Mouse (Mus musculus): Measurements from ENCODE around the gene Nup107.
A peak's percentile ranks its signal among the peaks of the same experiment; 100 is the strongest.
"Not testable (repeated sequence)": the region's sequence is repeated elsewhere in the genome, so short reads cannot be mapped to it uniquely, and the experiment has no call there.

The Nup107 gene

GRCm38 (mm10) chr10:117733626-117734025 is 58.9 kb downstream of the Nup107 start:
- not testable (repeated sequence) for DNase-seq

GRCm38 (mm10) chr10:117732962-117733592 is 59.4 kb downstream of the Nup107 start:
- no peak for DNase-seq

DNA sequence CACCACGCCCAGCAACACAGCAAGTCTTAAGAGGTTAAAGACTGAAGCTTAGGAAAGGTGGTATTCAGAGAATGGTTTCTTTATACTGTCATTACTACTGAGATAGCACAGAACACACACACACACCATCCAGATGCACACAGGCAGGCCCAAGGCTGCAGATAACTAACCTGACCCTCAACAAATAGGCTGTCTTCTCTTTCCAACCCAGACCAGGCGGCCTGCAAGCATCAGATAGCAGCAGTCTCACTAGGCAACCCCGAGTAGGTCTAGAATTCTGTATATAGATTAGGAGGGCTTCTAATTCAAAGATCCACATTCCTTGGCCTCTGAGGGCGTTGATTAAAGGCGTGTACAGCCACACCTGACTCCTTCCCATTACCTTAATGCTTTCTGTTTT is 60.3 kb downstream of the Nup107 start:
- DNase-seq: no peak

- peak; percentile 81 to 85 for DNase-seq
Measured at GRCm38 (mm10) chr10:117731244-117732101, 61.0 kb downstream of the Nup107 start.

DNA sequence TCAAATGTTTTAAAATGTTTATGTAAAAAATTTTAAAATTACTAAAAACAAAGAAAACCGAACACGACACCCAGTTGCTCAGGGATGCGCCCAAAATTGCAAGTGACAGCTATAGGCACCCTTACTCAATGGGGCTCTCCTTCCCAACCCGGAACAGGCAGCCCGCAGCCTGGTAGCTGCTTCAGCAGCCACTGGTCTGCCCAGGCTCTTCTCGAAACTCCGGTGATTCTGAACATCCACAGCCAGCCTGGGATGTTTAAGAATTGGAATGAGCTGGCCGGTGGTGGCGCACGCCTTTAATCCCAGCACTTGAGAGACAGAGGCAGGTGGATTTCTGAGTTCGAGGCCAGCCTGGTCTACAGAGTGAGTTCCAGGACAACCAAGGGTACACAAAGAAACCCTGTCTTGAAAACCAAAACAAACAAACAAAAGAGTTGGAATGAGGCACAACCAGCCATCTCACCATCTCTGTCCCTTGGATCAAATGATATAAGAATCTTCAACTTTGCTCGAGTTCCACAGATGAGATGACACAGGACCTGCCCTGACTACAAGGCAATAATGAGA is 61.8 kb downstream of the Nup107 start:
- no peak for DNase-seq

DNA sequence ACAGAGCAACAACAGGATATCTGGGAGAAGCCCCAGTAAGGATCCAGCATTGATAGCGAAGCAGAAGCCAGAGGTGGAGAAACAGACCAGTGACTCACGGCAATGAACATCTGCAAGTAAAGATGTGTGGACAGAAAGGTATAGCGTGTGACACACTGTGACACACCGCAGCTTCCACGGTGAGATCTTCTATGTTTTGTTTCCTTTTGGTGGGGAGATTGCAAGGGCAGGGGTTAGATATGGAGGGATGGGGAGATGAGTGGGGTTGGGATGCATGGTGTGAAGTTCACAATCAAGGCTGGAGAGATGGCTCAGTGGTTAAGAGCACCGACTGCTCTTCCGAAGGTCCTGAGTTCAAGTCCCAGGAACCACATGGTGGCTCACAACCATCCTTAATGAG is 62.4 kb downstream of the Nup107 start:
- DNase-seq: no peak

DNA sequence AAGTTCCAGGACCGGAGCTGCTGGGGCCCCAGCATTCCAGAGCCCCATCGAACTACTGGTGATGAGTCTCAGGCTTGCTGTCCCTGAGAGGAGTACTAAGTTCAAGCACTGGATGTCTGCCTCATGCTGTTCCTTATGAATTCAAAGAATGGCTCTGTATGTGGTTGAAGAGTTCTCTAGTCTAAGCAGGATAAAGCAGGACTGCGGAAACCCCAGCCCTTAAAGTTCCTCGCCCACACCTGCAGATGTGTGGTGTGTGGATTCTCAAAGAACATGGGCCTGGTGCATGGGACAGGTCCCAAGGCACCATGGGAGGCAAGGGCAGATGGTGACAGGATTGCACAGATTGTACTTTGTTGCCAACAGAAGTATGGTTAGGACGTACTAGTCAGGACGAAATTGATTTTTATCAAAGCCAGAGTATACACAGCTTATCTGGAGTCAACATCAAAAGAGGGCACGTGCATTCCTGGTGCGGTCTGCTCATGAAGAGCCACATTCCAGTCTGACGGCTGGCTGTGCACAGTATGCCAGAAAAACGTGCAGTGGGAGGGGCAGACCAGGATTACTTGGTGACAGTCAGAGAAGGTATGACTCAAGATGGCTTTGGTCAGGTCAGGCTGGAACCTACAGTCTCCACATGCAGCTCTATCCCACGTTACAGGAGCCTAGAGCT is 63.2 kb downstream of the Nup107 start:
- DNase-seq: no peak

GRCm38 (mm10) chr10:117728574-117728973 is 63.9 kb downstream of the Nup107 start:
- DNase-seq: no peak

DNA sequence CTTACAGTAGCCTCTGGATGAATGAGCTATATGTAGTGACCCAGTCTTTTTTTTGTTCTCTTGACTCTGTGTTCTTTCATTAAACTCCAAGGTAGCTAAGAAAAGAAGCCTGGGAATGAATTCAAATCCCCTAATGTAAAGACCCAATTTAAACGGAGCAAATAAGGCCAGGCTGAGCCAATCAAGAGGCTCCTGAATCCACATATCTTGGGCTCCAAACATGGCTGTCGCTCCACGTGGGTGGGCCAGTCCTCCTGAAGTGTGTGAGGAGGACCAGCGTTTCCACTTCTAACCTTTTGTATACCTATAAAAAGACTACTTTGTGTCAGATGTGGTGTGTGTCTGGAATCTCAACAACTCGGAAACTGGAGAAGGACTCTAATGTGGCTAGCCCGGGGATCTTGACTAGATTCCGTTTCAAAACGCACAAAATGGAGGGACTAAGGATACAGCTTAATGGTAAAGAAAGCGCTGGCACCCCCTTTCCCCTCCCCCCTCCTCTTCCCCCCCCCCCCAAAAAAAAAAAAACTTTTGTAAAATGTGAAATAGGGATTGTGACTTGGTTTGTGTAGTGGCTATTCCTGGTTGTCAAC is 64.9 kb downstream of the Nup107 start:
- DNase-seq: no peak

DNA sequence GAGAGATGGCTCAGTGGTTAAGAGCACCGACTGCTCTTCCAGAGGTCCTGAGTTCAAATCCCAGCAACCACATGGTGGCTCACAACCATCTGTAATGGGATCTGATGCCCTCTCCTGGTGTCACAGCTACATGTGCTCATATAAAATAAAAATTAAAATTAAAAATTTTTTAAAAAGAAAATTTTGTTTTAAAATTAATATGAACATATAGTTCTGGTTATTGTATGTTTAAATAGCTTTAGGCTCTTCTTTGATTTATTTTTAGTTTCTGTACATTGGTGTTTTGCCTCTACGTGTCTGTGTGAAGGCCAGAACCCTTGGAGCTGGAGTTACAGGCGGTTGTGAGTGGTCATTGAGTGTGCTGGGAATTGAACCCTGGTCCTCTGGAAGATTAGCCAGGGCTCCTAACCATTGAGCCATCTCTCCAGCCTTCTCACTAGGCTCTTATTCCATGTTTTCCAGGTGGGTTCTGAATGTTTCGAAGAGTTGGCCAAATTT is 65.6 kb downstream of the Nup107 start:
- DNase-seq: no peak

DNA sequence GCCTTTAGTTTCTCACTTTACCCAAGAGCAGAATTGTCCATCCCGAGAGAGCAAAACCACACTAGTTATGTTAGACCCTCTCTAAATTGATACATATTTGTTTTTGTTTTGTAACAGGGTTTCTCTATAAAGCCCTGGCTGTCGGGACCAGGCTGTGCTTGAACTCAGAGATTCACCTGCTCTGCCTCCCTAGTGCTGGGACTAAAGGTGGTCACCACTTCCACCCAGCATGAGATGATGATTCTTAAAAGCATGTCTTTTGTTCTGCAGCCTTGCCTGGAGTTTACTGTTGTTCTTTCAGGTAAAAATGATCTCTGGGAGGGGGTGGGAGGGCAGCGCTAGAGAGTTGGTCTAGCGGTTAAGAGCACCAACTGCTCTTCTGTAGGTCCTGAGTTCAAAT is 66.2 kb downstream of the Nup107 start:
- no peak for DNase-seq

DNA sequence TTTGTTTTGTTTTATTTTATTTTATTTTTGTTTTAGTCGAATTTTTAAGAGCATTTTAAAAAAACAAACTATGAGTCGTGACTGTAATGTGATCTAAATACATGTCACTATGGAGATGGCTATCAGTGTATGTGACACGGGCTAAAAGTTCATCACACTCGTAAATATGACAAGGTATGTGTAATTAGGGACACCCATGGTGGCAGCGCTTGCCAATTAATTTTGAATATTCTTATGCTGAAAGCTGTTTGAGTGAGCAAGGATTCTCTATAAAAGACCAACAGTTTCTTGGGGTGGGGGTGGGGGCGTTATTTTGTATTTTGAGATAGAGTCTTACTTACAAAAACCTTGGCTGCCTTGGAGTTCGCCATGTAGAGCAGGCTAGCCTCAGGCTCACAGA is 66.8 kb downstream of the Nup107 start:
- no peak for DNase-seq

- DNase-seq: no peak
Measured at GRCm38 (mm10) chr10:117724804-117725361, 67.6 kb downstream of the Nup107 start.

DNA sequence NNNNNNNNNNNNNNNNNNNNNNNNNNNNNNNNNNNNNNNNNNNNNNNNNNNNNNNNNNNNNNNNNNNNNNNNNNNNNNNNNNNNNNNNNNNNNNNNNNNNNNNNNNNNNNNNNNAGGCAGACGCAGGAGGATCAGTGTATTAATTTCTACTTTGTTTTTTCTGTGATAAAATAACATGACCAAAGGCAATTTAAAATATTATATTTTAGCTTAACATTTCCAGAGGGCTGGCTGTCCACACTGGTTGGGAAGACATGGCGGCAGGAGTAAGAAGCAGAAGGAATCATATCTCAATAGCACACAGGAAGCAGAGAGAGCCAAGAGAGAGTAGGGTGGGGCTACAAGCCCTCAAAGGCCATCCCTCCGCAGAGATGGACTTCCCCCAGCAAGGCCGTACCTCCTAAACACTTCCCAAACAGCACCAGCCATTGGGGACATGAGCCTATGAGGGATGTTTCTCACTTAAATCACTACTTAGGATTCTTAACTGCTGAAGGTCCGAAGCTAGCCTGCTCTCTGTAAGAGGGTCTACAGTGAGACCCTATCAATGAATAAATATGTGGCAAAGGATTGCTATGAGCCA is 68.3 kb downstream of the Nup107 start:
- DNase-seq: no peak

DNA sequence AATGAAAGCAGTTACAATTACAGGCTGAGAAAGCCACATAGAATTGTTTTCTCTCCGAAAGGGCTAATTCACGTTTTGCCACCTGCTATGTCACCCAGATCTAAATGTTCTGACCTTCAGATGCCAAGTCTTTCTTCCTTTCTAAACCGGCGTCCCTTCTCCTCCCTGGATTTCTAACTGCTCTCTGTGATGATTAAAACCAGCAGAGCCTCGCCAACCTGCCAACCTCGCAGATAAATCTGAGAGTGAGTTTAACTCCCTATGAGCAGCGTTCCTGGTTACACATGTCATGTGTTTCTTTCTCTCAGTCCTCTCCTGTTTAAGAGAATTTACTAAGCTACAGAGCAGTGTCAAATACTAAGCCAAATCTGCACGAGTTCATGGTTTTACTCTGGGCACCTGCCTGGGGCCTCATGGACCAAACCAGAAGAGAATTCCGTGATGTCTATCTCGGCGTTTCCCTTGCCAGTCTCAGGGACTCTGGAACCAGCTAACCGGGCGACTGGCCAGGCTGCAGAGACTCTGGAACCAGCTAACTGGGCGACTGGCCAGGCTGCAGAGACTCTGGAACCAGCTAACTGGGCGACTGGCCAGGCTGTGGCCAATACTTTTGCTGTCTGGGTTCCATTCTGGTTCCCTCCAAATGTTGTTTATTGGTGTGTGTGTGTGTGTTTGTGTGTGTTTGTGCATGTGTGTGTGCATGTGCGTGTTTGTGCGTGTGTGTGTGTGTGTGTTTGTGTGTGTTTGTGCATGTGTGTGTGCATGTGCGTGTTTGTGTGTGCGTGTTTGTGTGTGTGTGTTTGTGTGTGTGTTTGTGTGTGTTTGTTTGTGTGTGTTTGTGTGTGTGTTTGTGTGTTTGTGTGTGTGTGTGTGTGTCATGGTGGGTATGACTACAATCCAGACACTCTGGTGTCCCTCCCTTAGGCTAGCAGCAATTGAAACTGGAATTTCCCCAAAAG is 74.1 kb downstream of the Nup107 start:
- DNase-seq: peak; percentile 95 to 96

GRCm38 (mm10) chr10:117717583-117717982 is 74.9 kb downstream of the Nup107 start:
- peak; percentile 86 to 88 for DNase-seq

DNA sequence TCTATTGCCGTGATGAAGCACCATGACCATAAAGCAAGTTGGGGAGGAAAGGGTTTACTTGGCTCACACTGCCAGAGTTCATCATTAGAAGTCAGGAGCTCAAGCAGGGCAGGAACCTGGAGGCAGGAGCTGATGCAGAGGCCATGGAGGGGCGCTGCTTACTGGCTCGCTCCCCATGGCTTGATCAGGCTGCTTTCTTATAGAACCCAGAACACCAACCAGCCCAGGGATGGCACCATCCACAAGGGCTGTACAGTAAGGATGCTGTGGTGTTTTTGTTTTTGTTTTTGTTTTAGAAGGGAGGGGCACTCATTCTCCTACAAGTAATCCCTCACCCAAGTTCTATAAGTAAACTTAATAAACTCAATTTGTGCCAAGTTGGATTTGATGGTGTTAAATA is 75.8 kb downstream of the Nup107 start:
- DNase-seq: no peak

- not testable (repeated sequence) for DNase-seq
Measured at GRCm38 (mm10) chr10:117715654-117716053, 76.9 kb downstream of the Nup107 start.

DNA sequence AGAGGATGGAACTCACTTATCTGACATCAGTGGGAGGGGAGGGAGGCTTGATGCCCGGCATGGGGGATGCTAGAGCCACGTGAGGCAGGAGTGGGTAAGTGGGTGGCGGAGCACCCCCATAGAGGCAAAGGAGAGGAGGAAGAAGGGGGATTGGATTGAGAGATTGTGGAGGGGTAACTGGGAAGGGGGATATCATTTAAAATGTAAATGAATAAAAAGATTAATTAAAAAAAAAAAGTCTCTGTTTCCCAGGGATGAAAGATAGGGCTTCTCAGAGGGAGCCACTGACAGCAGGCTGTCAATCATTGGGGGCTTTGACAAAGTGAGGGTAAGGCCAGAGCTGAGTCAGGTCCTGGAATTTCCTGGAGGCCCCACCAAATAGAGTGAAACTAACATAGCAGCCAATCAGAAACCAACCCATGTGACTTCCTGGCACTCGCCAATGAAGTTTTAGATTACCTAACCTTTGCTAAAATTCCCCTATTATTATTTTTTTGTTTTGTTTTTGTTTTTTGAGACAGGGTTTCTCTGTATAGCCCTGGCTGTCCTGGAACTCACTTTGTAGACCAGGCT is 77.5 kb downstream of the Nup107 start:
- no peak for DNase-seq

- no peak for DNase-seq
Measured at GRCm38 (mm10) chr10:117714048-117714545, 78.4 kb downstream of the Nup107 start.

Data from kidney, postnatal 36 days (tissue).